Mouse (Mus musculus): ENCODE data around the gene Pakap. TPM values are rescaled to one million over a fixed set of nuclear protein-coding genes. Genes with fewer than 3 reads are reported as not detected.
A peak's percentile ranks its signal among the peaks of the same experiment; 100 is the strongest.

Gene Pakap
- polyA plus RNA-seq, 1 experiment from 2014 or later, result 1.6 TPM

DNA sequence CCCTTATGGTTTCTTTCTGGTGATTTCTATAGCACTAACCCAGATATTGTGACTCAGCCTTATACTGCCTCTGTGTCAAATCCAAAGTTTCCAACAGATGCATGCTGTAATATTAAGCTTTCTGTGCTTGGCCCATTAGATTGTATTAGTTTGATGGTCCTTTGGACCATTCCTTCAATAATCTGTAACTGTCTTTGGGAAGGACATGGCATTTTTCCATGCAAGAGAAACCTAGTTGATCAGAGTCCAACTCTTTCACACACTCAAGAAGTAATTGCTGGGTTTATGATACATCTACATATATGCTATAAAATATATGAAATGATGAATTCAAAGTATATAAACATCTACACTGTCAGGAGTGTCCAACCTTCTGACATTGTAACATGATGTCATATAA is 147.9 kb downstream of the Pakap start:
- no peak for ATAC-seq
- in situ Hi-C loops (cut with MboI; ENCODE audit: low pct_unique_long_range_greater_than_20kb), result no loop called here
- no peak for TF ChIP-seq CTCF (IDR thresholded peaks at IDR 0.05)
- ChIA-PET POLR2A (no interaction called here), CTCF (no interaction called here)
- DNase-seq (ENCODE audit: low read depth, low spot score), result no peak
- no peaks in the 10 kb centered on the region for H3K27me3 ChIP-seq

DNA sequence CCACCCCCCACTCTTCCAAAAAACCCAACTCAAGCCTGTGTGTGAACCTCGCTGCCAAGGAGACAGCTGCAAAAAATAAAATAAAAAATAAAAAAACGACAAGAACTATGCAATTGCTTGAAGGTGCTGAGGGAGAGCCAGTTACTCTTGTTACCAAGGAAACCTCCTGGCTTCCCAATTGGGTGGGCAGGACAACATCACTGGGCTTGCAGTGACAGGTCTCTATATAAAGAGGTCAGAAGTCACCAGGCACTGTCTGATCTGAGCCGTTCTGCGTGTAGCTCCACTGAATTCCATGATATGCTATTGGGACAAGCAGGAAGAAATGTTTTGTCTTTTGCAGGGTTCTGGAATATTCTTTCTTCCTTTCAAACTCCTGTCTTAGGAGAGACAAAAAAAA is 148.8 kb downstream of the Pakap start:
- ChIA-PET CTCF (no interaction called here), POLR2A (interaction anchor here (0.7 kb wide), 1 partner anchor 26 kb away, joined by 4 read pairs; no protein-coding TSS in a partner anchor)
- ATAC-seq (no peak), DNase-seq (ENCODE audit: low read depth, low spot score) (no peak)
- in situ Hi-C loops (cut with MboI; ENCODE audit: low pct_unique_long_range_greater_than_20kb), result no loop called here
- no peak for TF ChIP-seq CTCF (IDR thresholded peaks at IDR 0.05)
- H3K27me3 ChIP-seq, result no peaks in the 10 kb centered on the region

DNA sequence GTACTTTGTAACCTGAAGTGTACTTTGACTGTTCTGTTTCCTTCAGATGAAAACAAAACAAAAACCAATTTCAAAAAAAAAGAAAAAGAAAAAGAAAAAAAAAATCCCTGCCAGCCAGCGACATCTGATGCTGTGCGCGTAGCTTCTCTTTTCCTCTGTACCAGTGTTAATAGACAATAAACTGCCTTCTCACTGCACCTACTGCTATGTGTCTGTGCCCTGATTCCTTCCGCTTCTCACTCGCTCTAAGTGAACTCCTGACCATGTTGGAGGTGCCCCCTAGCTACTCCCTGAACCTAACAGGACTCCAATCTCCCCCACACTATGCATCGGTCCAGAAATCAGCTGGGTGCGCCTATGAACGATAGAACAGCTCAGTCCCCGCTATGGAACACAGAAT is 149.4 kb downstream of the Pakap start, which contains the start of gene Akap2:
Gene Akap2 (plus strand): TSS at position 304 of the 400 bp plus-strand sequence.
- in situ Hi-C loops (cut with MboI; ENCODE audit: low pct_unique_long_range_greater_than_20kb), result no loop called here
- no peak for ATAC-seq
- no peaks in the 10 kb centered on the region for H3K27me3 ChIP-seq
- POLR2A ChIA-PET, result no interaction called here
- DNase-seq (ENCODE audit: low read depth, low spot score), result no peak
- CTCF ChIA-PET, result no interaction called here
- no peak for TF ChIP-seq CTCF (IDR thresholded peaks at IDR 0.05)

DNA sequence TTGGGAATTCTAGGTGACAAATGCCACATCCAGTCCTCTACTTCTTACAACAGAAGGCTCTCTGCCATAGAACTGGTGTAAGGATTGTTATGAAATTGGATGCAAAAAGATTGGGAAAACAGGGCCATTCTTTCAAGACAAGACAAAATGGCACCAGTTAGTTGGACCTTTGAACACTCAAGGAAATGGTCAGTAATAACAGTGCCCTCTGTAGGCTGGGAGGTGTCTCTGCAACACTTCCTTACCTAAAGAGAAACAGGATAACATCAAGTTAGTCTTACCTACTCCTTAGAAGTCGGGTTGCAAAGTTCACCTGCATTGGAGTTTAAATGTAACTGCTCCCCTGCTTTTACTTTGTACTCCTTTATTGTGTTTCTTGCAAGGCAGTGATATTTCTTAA is 151.4 kb downstream of the Pakap start:
- in situ Hi-C loops (cut with MboI; ENCODE audit: low pct_unique_long_range_greater_than_20kb), result no loop called here
- TF ChIP-seq CTCF (IDR thresholded peaks at IDR 0.05), result peak; percentile 20
- H3K27me3 ChIP-seq, result no peaks in the 10 kb centered on the region
- ChIA-PET CTCF (no interaction called here), POLR2A (no interaction called here)
- ATAC-seq, result no peak
- DNase-seq (ENCODE audit: low read depth, low spot score), result no peak

DNA sequence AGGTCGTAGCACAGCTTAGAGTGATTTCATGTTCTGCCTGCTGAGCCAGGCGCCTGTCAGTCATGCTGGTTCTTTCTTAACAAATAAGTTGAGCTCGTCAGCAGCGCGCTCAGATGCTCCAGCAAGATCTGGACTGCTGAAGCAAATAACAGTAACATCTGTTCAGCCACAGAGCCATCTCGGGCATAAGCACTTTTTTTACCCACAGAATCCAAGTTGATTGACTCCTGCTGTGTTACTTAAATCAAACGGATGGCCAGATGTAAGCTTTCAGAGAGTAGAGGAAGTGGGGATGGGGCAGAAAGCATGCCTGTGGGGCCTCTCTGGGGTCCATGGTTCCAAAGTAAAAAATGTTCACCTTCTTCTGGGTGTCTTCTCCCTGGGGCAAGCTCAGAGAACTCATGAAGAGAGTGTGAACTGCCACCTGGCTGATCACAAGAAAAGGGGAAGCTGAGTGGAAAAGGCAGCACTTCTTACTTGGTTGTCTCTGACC is 152.9 kb downstream of the Pakap start:
- in situ Hi-C loops (cut with MboI; ENCODE audit: low pct_unique_long_range_greater_than_20kb), result no loop called here
- CTCF ChIA-PET, result no interaction called here
- no peak for TF ChIP-seq CTCF (IDR thresholded peaks at IDR 0.05)
- ATAC-seq (no peak), DNase-seq (ENCODE audit: low read depth, low spot score) (no peak)
- H3K27me3 ChIP-seq, result no peaks in the 10 kb centered on the region
- POLR2A ChIA-PET, result no interaction called here

DNA sequence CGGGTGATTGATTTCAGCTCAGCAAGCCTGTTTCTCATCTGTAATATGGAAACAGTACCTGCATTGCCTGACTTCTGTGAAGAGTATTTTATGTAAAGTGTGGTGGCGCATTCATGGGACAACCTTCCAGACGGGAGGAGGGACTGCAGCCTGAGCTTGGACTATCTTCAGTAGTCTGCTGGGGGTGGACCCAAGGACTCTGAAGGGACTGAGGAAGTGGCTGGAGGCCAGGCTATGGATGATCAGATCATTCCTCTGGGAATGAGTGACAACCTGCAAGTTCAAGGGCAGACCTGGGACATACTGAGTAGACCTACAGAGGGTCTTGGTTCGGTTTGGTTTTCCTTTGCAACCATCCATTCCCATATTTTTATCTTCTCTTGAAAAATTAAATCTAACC is 154.3 kb downstream of the Pakap start:
- in situ Hi-C loops (cut with MboI; ENCODE audit: low pct_unique_long_range_greater_than_20kb), result no loop called here

DNA sequence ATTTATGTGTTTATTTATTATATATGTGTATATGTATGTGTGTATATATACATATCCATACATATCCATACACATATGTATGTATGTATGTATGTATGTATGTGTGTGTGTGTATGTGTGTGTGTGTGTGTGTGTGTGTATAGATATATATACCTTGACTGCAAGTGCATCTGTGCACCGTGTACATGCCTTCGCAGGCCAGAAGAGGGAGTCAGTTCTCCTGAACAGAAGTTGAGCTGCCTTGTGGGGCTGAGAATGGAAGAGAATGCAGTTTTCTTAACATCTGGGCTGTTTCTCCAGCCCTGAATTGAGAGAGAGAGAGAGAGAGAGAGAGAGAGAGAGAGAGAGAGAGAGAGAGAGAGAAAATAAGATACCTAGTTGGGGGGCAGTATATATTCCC is 155.7 kb downstream of the Pakap start:
- CTCF ChIA-PET, result no interaction called here
- ATAC-seq, result no peak
- POLR2A ChIA-PET, result no interaction called here
- in situ Hi-C loops (cut with MboI; ENCODE audit: low pct_unique_long_range_greater_than_20kb), result no loop called here
- no peak for TF ChIP-seq CTCF (IDR thresholded peaks at IDR 0.05)
- DNase-seq (ENCODE audit: low read depth, low spot score), result no peak
- no peaks in the 10 kb centered on the region for H3K27me3 ChIP-seq

More for the DNA sequence above, 154.3 kb downstream of the Pakap start:
- ATAC-seq (no peak), DNase-seq (ENCODE audit: low read depth, low spot score) (no peak)
- ChIA-PET POLR2A (interaction anchor here (0.6 kb wide), 1 partner anchor 73 kb away, joined by 6 read pairs; no protein-coding TSS in a partner anchor), CTCF (no interaction called here)
- no peaks in the 10 kb centered on the region for H3K27me3 ChIP-seq
- no peak for TF ChIP-seq CTCF (IDR thresholded peaks at IDR 0.05)

DNA sequence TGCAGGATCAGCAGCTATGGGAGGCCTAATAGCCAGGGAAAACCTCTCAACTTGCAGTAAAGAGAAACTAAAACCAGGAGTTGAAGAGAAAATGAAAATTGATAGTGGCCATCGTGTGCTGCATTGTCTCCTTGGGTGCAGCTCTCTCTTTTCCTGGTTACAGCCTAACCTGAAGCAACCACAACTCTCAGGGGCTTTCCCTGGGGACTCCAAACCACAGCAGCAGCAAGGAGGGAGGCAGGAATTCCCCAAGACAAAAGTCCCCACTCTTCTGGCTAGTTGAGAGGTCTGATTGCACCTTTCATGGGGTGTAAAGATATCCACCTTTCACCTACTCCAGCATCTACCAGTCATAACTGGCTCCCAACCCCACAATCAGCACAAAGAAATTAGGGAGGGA is 157.6 kb downstream of the Pakap start:
- in situ Hi-C loops (cut with MboI; ENCODE audit: low pct_unique_long_range_greater_than_20kb), result no loop called here
- ChIA-PET POLR2A (no interaction called here), CTCF (no interaction called here)
- no peaks in the 10 kb centered on the region for H3K27me3 ChIP-seq
- ATAC-seq, result no peak
- peak; percentile 27 for DNase-seq (ENCODE audit: low read depth, low spot score)
- no peak for TF ChIP-seq CTCF (IDR thresholded peaks at IDR 0.05)

DNA sequence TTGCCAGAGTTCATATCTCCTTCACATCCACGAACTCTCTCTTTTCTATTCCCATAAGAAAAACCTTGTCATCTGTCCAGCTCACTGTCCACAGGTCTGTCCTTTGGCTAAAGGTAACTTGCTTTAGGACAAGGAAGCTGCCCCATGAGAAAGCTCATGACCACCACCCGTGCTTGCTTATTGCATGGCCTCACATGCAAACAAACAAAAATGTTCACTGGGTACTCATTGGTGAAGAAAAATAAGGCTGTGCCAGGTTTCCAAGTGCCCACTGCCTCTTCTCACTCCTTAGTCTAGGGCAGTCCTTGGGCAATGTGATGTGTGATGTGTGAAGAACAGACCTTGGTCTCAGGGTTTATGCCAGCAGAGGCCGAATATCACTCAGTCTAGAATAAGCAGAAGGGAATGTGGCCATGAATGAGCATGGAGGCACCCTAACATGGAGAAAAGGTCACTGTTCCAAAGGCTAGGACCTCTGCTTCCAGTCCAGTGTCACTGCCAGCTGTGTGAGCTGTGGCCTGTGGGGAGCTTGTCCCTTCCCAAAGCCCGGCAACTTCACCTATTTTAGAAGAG is 160.7 kb downstream of the Pakap start:
- DNase-seq (ENCODE audit: low read depth, low spot score), result no peak
- in situ Hi-C loops (cut with MboI; ENCODE audit: low pct_unique_long_range_greater_than_20kb), result no loop called here
- TF ChIP-seq CTCF (IDR thresholded peaks at IDR 0.05), result no peak
- ChIA-PET CTCF (no interaction called here), POLR2A (no interaction called here)
- no peak for ATAC-seq
- no peaks in the 10 kb centered on the region for H3K27me3 ChIP-seq

DNA sequence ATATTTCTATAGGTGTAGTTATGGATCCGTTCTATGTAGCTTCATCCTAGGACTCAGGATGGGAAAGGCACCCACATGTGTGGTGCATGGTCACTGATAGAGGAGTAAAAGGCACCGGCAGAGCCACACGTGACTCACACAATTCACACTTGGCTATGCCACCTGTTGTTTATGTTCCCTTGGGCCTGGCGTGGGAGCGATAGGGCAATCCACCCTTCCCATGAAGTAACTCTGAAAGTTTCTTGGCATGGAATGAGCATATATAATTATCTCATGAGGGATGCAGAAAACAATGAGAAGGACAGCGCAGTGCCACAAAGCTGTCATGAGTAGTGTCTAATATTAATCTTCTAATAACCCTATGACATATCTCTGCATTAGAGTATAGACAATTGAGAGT is 162.1 kb downstream of the Pakap start:
- DNase-seq (ENCODE audit: low read depth, low spot score) (no peak), ATAC-seq (no peak)
- ChIA-PET CTCF (no interaction called here), POLR2A (no interaction called here)
- TF ChIP-seq CTCF (IDR thresholded peaks at IDR 0.05), result no peak
- H3K27me3 ChIP-seq, result no peaks in the 10 kb centered on the region
- in situ Hi-C loops (cut with MboI; ENCODE audit: low pct_unique_long_range_greater_than_20kb), result no loop called here

DNA sequence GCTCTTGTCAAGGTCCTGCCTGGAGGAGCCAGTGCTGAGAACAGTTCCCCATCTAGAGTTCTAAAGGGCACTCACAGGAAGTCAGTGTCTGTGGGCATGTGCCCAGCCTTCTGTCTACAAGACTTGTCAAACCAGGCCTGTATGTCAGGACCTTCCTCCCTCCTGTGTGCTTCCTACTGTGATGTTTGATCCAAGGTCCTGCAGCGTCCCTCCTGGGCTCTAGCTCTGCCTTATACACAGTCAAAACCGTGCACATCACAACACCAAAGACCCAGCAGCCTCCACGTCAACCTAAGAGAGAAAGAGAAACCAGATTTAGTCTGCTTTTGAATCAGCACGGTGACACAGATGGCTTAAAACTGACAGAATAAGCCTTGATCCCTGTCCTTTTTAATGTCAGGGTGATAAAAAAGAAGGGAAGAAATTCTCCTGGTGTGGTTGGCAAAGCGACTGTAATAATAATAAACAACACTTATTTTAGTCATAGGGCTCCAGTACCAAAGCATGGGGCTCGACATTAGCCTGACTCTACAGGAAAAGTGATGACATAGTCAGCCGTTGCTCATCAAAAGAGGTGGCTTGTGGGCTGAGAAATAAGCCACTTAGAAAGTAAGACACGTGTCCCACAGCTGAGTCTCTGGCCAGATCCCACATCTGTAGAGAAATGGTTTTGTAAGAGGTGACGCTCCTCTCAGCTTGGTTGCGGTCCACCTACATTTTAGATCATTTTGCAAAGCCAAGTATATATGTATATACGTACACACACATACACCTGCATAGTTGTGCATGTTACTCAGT is 163.0 kb downstream of the Pakap start:
- CTCF ChIA-PET, result interaction anchor here (1.1 kb wide), 1 partner anchor 25 kb away, joined by 3 read pairs; no protein-coding TSS in a partner anchor
- in situ Hi-C loops (cut with MboI; ENCODE audit: low pct_unique_long_range_greater_than_20kb), result no loop called here
- ATAC-seq (no peak), DNase-seq (ENCODE audit: low read depth, low spot score) (no peak)
- H3K27me3 ChIP-seq, result no peaks in the 10 kb centered on the region
- TF ChIP-seq CTCF (IDR thresholded peaks at IDR 0.05), result no peak
- POLR2A ChIA-PET, result no interaction called here
